Mouse (Mus musculus) right cerebral cortex, postnatal 4 days (tissue): ENCODE measurements around the gene Gm45233.

Source experiments
- DNase-seq: peaks from one replicate; pipeline ENCODE4 v3.0.0-alpha.2; 2022

The Gm45233 gene

GRCm38 (mm10) chr7:43451726-43452125 is 7.8 kb downstream of the Gm45233 start:
- DNase-seq, result no peak

GRCm38 (mm10) chr7:43452609-43453008 is 8.7 kb downstream of the Gm45233 start:
- no peak for DNase-seq

DNA sequence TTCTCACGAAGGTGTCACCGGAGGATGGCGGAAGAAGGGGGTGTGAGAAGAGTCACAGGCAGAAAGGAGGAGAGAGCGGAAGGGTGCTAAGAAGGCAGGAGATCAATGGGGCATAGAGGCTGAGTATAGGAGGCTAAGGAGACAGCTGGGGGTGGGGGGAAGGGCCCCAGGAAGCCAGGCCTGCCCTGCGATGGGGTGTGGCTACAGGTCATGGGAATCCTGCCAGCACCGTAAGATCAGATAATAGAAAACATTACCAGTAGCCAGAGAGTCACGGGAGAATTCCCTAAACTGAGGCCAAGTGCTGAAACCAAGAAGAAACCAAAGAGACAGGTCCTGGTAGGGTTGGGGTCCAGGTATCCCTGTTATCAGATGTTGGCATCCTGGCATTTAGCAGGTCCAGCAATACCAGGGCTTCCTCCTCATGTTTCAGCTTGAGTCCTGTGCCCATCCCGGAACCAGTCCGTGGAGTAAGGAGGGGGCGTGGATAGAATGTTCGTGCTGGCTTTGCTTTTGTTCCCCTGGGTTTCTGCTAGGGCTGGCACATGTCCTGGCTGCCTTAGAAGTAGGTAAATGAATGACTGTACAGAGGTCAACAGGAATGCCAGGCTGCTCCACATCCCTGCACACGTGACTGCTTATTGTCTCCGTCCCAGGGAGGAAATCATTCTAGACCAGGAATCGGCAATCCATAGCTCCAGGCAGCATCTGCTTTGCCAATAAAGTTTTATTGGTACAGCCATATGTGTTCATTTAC is 9.8 kb downstream of the Gm45233 start:
- no peak for DNase-seq

DNA sequence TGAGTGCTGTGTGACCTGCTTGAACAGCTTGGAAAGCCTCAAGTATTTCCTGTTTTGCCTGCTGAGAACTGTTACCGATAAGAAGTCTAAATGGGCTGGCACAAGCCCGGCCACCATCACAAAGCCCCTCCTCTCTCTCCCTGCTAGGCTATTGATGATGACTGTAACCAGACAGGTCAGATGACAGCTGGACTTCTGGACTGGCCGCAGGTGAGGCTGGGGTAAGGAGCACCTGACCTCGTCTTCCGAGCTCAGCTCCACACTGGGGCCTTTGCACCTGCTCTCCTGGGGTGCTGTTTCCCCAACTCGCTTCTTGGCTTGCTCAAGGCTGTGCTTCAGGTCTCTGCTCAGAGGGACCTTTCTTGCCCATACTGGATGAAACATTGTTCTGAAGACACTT is 10.4 kb downstream of the Gm45233 start:
- DNase-seq, result no peak

DNA sequence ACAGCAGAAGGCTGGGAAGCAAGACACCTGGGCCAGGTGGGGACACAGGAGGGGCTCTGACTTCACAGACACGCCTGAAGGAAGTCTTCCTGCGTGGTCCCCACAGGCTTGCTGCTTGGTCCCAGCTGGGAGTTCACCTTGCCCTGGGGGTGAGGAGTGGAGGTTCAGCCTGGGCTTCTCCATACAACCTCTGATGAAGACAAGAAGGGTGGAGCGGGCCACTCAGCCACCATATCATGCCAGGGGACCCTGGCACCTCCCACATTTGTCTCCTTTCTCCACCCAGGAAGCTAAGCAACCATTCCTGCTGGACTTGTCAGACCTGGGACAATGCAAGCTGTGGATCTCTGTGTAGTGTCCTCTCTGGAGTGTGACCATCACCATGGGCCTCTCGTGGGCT is 18.9 kb downstream of the Gm45233 start, which contains the start of gene Vsig10l:
TSS of gene Vsig10l (plus strand) at position 301 of the 400 bp plus-strand sequence.
- DNase-seq, result no peak

DNA sequence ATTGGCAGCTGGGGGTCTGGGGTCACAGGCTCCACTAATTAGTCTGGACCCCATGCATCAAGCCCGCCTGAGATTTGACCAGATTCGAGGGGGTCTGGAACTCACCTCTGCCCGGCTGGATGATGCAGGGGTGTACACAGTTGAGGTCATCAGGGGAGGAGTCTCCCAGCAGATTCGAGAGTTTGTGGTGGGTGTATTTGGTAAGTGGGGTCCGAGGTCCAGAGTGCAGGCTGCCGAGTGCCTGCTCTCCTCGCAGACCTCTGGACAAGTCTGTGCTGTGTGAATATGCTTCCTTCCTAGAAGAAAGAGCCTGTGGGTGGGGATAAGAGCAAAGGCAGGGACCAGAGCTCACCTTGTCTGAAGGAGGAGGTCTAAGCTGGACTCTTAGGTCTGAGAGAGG is 20.0 kb downstream of the Gm45233 start:
- no peak for DNase-seq

- no peak for DNase-seq
These were observed 21.0 kb downstream of the Gm45233 start for GRCm38 (mm10) chr7:43464864-43465343.

DNA sequence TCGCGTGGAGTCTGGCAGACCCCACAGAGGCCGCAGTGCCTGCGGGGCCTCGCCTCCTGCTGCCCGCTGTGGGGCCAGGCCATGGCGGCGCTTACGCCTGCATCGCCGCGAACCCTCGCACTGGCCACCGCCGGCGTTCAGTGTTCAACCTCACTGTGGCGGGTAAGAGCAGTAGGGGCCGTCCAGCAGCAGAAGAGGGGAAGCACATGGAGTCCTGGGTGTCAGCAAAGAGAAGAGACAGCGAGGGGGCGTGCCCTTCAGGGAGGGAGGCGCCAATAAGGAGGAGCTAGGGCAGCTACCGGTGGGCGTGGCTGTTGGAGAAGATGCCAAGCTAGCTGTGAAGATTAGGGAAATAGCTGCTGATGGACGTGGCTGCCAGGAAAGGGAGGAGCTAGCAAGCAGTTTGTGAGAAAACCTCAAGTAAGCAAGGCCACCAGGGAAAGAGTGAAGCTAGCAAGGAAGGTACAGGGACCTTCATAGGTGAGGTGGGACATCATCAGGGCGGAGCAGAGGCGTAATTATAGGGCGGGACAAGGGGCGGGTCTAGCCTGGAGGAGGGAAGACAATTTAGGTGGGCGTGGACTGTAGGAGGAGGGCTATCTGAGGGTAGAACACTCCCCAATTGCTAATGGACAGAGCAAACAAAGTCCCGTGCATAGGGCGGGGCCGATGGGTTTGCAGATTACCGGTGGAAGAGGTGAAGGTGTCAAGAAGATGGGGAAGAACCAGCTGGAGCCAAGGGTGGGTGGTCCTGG is 21.6 kb downstream of the Gm45233 start:
- peak; percentile 76 for DNase-seq

- peak; percentile 88 for DNase-seq
These were observed 22.3 kb downstream of the Gm45233 start for GRCm38 (mm10) chr7:43466099-43466694.

DNA sequence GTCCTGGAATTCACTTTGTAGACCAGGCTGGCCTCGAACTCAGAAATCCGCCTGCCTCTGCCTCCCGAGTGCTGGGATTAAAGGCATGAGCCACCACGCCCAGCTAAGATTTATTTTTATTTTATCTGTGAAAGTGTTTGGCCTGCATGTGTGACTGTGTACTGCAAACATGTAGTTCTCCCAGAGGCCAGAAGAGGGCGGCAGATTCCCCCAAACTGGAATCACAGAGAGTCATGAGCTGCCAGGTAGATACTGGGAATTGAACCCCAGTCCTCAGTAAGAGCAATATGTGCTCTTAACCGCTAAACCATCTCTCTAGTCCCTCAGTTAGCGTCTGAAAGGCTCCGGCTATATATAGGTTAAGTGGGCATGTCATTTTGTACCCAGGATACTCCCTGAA is 26.4 kb downstream of the Gm45233 start:
- DNase-seq, result peak; percentile 52

DNA sequence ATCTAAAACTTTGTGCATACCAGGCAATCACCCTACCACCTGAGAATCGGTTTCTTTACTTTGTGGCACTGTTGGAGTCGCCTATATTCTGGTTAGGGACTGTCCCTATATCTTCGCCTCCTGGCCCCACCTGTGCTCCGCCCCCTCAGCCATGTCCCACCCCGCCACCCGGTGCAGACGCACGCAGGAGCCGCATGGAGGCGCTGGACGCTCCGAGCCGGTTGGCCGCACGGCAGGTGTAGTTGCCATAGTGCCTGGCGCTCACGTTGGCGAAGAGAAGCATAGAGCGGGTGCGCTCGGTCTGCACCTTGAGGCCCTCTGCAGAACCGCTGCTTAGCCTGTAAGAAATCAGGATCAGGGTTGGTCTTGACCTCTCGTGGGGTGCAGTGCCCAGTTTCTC is 31.8 kb downstream of the Gm45233 start:
- no peak for DNase-seq

- no peak for DNase-seq
These were observed 32.4 kb downstream of the Gm45233 start for GRCm38 (mm10) chr7:43476376-43476775.

GRCm38 (mm10) chr7:43481191-43481590 is 37.3 kb downstream of the Gm45233 start:
- no peak for DNase-seq

DNA sequence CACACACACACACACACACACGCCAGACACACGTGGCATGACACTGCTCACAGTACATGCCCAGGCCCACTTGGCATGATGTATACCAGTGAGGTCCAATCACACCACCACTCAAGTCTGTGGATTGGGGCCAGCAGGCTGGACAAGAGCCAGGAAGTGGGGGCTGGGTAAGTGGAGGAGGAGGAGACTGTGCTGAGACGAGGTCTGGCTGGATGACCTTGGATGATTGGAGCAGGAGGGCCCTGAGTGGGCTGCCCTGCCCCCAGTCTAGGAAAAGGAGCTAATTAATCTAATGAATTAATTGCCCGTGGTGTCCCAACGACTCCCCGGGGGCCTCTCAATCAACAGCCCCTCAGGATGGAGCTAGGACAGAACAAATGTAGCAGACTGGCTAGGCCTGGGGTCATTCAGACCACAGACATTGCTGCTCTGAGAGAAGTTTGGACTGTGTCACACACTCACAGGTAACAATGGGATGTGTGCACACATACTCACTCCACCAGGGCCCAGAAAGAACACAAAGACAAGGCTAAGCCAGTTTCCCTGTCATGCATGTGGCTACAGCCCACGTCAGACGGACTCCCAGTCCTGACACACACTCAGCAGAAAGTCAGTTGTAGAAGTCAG is 38.3 kb downstream of the Gm45233 start:
- peak; percentile 64 for DNase-seq

DNA sequence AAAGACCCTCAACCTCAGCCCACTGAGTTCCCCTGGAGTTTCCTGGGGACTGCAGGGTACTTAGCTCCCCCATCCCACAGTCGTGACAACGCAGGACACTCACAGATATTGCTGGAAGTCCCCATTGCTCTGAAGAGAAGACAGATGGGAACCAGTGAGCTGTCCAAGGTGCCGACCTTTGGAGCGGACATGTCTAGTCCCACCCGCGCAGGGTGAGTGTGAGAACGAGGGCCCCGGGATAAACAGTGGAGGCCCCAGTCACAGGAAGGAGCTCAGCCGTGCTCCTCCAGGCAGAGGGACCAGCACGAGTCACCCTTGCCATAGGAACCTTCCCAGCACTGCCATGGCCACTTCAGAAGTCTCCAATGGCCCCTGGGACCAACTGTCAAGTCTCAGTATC is 39.3 kb downstream of the Gm45233 start:
- DNase-seq, result no peak

GRCm38 (mm10) chr7:43488646-43489045 is 44.7 kb downstream of the Gm45233 start:
- DNase-seq, result no peak

DNA sequence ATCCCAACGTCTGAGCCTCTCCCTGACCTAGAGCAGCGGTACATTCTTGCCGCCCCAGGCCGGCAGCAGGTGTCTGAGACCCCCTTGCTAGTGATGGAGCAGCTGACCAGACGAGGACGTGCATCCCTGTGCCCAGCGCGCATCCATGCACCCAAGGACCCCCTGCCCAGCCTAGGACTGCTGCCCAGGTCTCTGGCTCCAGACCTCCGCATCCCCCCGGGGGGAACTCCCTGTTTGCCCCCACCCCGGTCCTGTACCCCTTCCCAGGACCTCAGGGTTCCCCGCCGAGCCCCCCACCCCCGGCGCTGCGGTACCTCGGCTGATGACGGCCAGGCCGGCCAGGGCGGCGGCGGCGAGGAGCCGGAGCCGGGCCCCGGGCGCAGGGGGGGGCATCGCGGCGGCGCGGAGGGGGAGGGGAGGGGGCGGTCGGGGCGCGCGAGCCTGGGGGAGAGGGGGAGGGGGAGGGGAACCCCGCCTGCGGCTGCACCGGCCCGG is 45.8 kb downstream of the Gm45233 start, which contains the start of gene Iglon5:
TSS of gene Iglon5 (minus strand) at position 445 of the 495 bp plus-strand sequence.
- DNase-seq, result peak; percentile 42

DNA sequence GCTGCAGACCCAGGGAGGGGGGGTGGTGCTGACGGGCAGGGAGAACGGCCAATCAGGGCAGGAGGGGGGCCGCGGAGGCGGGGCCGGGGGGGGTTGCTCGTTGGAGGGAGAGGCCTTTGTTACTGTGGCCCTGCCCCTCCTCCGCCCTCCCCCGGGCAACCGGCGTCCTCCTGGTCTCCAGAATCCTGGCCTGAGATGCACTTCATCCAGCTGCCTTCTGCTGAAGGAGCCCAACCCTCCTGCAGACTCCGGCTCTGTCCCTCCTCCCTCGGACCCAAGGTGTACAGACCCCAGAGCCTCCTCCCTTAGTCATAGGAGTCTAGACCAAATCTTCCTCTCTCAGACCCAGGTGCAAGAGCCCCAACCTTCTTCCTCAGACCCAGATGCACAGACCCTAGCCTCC is 46.3 kb downstream of the Gm45233 start:
- DNase-seq, result peak; percentile 90

- no peak for DNase-seq
These were observed 46.9 kb downstream of the Gm45233 start for GRCm38 (mm10) chr7:43490861-43491260.

DNA sequence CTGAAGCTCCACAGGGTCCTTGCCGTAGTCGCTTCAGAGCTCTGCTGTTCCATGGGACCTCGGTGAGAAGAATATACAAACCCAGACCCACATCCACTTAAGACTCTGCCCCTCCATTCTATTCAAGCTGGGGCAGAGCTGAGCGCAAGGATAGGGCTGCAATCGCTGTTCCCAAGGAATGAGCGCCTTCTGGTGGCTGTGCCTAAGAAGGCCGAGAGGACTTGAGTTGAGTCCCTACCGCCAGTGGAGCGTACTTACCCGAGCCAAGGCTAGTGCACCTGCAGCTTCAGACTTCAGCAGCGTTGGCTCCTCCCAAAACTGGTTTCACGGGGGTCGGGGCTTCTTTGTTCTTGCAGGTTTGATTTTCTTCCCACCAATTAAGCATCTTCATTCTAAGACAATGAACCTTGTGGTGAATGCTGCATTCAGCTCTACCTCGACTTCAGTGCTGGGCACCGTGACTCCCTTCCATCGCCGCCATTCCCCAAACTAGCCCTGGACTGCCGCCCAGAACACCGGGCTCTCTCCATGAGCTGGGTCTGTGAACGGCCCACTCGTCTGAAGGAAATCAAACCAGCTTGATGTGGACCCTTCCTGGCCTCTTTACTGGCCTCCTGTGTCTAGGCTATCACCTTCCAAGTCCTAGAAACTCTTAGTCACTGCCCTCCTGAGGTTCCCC is 51.6 kb downstream of the Gm45233 start:
- DNase-seq, result peak; percentile 64

GRCm38 (mm10) chr7:43511707-43512478 is 68.0 kb downstream of the Gm45233 start:
- DNase-seq, result no peak
